Comparison of ENCODE assay signal across 8 mouse cellular contexts in the genomic region with DNA sequence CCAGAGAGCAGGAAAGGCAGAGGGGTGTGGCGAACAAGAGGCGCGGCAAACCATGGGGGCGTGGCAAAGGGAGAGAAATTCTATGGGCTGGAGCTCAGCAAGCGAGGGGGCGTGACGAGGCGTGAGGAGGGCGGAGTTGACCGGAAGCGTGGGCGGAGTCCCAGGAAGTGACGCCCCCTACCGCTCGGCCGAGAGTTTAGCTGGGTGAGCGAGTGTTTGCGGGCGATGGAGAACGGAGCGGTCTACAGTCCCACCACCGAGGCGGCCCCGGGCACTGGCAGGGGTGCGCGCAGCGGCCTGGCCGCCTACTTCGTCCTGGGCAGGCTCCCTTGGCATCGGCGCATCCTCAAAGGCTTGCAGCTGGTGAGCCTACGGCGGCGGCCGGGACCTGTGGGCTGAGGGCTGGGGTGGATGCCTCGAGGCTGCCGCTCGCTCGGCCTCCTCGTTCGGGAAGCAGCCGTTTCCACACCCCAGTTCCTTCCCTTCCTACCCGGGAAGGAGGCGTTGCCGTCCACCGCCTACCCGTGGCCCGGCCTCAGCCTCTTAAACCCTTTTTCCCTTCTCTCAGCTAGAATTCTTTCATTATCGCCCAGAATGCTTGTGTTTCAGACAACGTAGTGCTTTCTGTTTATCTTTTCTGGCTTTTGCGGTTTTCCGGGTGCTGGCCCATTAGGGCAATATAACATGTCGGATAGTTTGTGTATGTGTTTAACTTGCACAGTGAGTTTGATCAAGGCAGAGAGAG. TPM values are rescaled to one million over a fixed set of nuclear protein-coding genes. Genes with fewer than 3 reads are reported as not detected.
DNase-seq lines count a peak whose midpoint lies in the region; ATAC-seq and TF ChIP-seq lines count a peak whose summit lies in the region.

Gene Cmtm6 (plus strand): TSS at position 106 of the 745 bp plus-strand sequence.

- no peak for TF ChIP-seq POLR2A in bone marrow macrophage, adult 2 months (IDR thresholded peaks at IDR 0.05; ENCODE audit: borderline replicate concordance, low read depth, low read length)
- TF ChIP-seq POLR2A in embryonic fibroblast, embryonic 13.5 days (IDR thresholded peaks at IDR 0.05; ENCODE audit: low read depth, low read length) = peak; percentile 96

- H3K36me3 ChIP-seq in kidney, embryonic 14.5 days (ENCODE audit: control insufficient read depth, insufficient read depth, low read length) = no peaks in the 10 kb centered on the region
- H3K36me3 ChIP-seq in limb, embryonic 15.5 days = no peaks in the 10 kb centered on the region

- peak within 1 kb of the TSS; percentile 75 for H3K9ac ChIP-seq in kidney, embryonic 14.5 days (ENCODE audit: low read depth, low read length)
- peak within 1 kb of the TSS; percentile 85 for H3K9ac ChIP-seq in limb, embryonic 15.5 days

- TF ChIP-seq CTCF in bone marrow macrophage, adult 2 months (IDR thresholded peaks at IDR 0.05; ENCODE audit: low read depth, low read length) = no peak
- TF ChIP-seq CTCF in embryonic fibroblast, embryonic 13.5 days (IDR thresholded peaks at IDR 0.05; ENCODE audit: borderline replicate concordance, insufficient read depth, low read length) = peak; percentile 46; the same call in 1 of the 2 replicates

- under 1% methylated on average over 53 of the region's 53 CpGs for WGBS in kidney, embryonic 14.5 days
- whole genome bisulfite sequencing in limb, embryonic 15.5 days = under 1% methylated on average over 53 of the region's 53 CpGs

- H3K4me3 ChIP-seq in bone marrow macrophage, adult 2 months (ENCODE audit: insufficient read depth, low read length) = peak within 1 kb of the TSS; percentile 74
- peak within 1 kb of the TSS; percentile 87 for H3K4me3 ChIP-seq in embryonic fibroblast, embryonic 13.5 days (ENCODE audit: insufficient read depth, low read length)
- H3K4me3 ChIP-seq in kidney, embryonic 14.5 days (ENCODE audit: low read length) = peak within 1 kb of the TSS; percentile 71
- peak within 1 kb of the TSS; percentile 88 for H3K4me3 ChIP-seq in limb, embryonic 15.5 days

- ATAC-seq in kidney, embryonic 14.5 days (ENCODE audit: low FRiP score, low TSS enrichment) = peak; percentile 94
- peak; percentile 93 for ATAC-seq in limb, embryonic 15.5 days (ENCODE audit: insufficient number of reproducible peaks, low FRiP score, low TSS enrichment, low read depth)

- peak within 1 kb of the TSS; percentile 64 for H3K4me2 ChIP-seq in kidney, embryonic 14.5 days (replicated peaks; ENCODE audit: low read depth, low read length)
- peak within 1 kb of the TSS; percentile 57 for H3K4me2 ChIP-seq in limb, embryonic 15.5 days

- no peaks in the 10 kb centered on the region for H3K27me3 ChIP-seq in kidney, embryonic 14.5 days (ENCODE audit: control insufficient read depth, insufficient read depth, low read length)
- no peaks in the 10 kb centered on the region for H3K27me3 ChIP-seq in limb, embryonic 15.5 days

- DNase-seq in A20 (ENCODE audit: low read depth, low spot score) = peak; percentile 97
- DNase-seq in heart, adult 9 months (ENCODE audit: low spot score in 2 of 2) = peak; percentile 95 to 97
- peak; percentile 94 to 98 for DNase-seq in monocyte, adult 2 months (ENCODE audit: low read depth in 1 of 2, low spot score in 2 of 2)
- DNase-seq in spleen, postnatal 36 days (ENCODE audit: low spot score in 2 of 2) = peak; percentile 98

- no peaks in the 10 kb centered on the region for H3K9me3 ChIP-seq in kidney, embryonic 14.5 days (ENCODE audit: control insufficient read depth, low read length)
- no peaks in the 10 kb centered on the region for H3K9me3 ChIP-seq in limb, embryonic 15.5 days

- H3K27ac ChIP-seq in bone marrow macrophage, adult 2 months (ENCODE audit: insufficient read depth, low read depth, low read length) = peak within 1 kb of the TSS; percentile 75
- peak within 1 kb of the TSS; percentile 83 for H3K27ac ChIP-seq in embryonic fibroblast, embryonic 13.5 days (ENCODE audit: insufficient read depth, low read length)
- H3K27ac ChIP-seq in kidney, embryonic 14.5 days (ENCODE audit: low read depth, low read length) = peak within 1 kb of the TSS; percentile 87
- H3K27ac ChIP-seq in limb, embryonic 15.5 days = peak within 1 kb of the TSS; percentile 95

- peaks cover 16% of the 10 kb centered on the region for H3K4me1 ChIP-seq in bone marrow macrophage, adult 2 months (ENCODE audit: control insufficient read depth, insufficient read depth, low read length)
- no peaks in the 10 kb centered on the region; the same call in 1 of the 2 replicates for H3K4me1 ChIP-seq in embryonic fibroblast, embryonic 13.5 days (ENCODE audit: control insufficient read depth, insufficient read depth, low read length)
- peaks cover 9% of the 10 kb centered on the region for H3K4me1 ChIP-seq in kidney, embryonic 14.5 days (ENCODE audit: control insufficient read depth, insufficient read depth, low read length)
- H3K4me1 ChIP-seq in limb, embryonic 15.5 days = peaks cover 11% of the 10 kb centered on the region

RNA-seq across cellular contexts. Expression of gene Cmtm6, which starts in this region (rescaled TPM):
- 95.2 and 96.3 TPM in 2 replicates for polyA plus RNA-seq in bone marrow macrophage, adult 2 months (2012; ENCODE audit: insufficient read depth, insufficient read length, missing spikeins)
- 17.6 and 17.8 TPM in 2 replicates for polyA plus RNA-seq in embryonic fibroblast, embryonic 13.5 days (2011; ENCODE audit: insufficient read length, low read depth, missing spikeins)
- 25.0 and 53.0 TPM in 2 replicates for polyA plus RNA-seq in kidney, embryonic 14.5 days (2014; fragmentation: Nextera tagmentation; extraction: Ambion mirVana)
- 49.5 and 51.5 TPM in 2 replicates for polyA plus RNA-seq in limb, embryonic 15.5 days (2015; fragmentation: Nextera tagmentation; extraction: Ambion mirVana)

Comparison
In these comparisons a context has a peak if more than half of its experiments do, and no peak if none do; other contexts are left out.
1. Peak in every context shown above with its lines: DNase-seq, ATAC-seq, H3K4me3 ChIP-seq and H3K27ac ChIP-seq.